17 mouse cellular contexts compared by ENCODE assay signal in genomic region chr11:51227104-51227503, GRCm38 (mm10). TPM values are rescaled to one million over a fixed set of nuclear protein-coding genes. Genes with fewer than 3 reads are reported as not detected.
DNase-seq lines count a peak whose midpoint lies in the region; ATAC-seq and TF ChIP-seq lines count a peak whose summit lies in the region.
"Had no signal": no experiment of that assay in that cellular context is flagged by ENCODE, and none has a peak within 500 bp of the region (broad histone marks: within the 10 kb centered on the region; RNA-seq: fewer than 3 reads in every experiment).

No protein-coding gene starts in this region.

- no peak overlapping the region for H3K4me2 ChIP-seq in forebrain, embryonic 14.5 days (ENCODE audit: low read length)
- H3K4me2 ChIP-seq in forebrain, embryonic 16.5 days (ENCODE audit: low read length) = no peak overlapping the region

- H3K4me1 ChIP-seq in forebrain, embryonic 14.5 days (ENCODE audit: control insufficient read depth, insufficient read depth, low read length) = no peaks in the 10 kb centered on the region
- H3K4me1 ChIP-seq in forebrain, embryonic 16.5 days (replicated peaks; ENCODE audit: control insufficient read depth, insufficient read depth, low read length) = no peaks in the 10 kb centered on the region

- TF ChIP-seq POLR2A in brain, embryonic 14.5 days (IDR thresholded peaks at IDR 0.05; ENCODE audit: borderline replicate concordance, extremely low read depth, insufficient read depth, insufficient read length, poor library complexity, severe bottlenecking) = no peak

- no peak for TF ChIP-seq CTCF in brain, embryonic 14.5 days (IDR thresholded peaks at IDR 0.05; ENCODE audit: borderline replicate concordance, extremely low read depth, insufficient read depth, insufficient read length)

- ATAC-seq in forebrain, embryonic 14.5 days = no peak
- ATAC-seq in forebrain, embryonic 16.5 days = no peak
- ATAC-seq: hindbrain, embryonic 16.5 days had no signal

- WGBS in forebrain, embryonic 14.5 days = 86% methylated on average over 4 of the region's 4 CpGs
- WGBS in forebrain, embryonic 16.5 days = 65% methylated on average over 4 of the region's 4 CpGs

- H3K4me3 ChIP-seq in forebrain, embryonic 14.5 days (ENCODE audit: low read depth, low read length) = no peak overlapping the region
- no peak overlapping the region for H3K4me3 ChIP-seq in forebrain, embryonic 16.5 days (replicated peaks; ENCODE audit: low read length)
- H3K4me3 ChIP-seq: myocyte had no signal

- no peak overlapping the region for H3K9ac ChIP-seq in forebrain, embryonic 14.5 days (ENCODE audit: low read length)
- H3K9ac ChIP-seq in forebrain, embryonic 16.5 days (replicated peaks; ENCODE audit: low read depth, low read length) = no peak overlapping the region

- intact Hi-C loops in left cerebral cortex, postnatal 4 days (cut with DNase I) = no loop called here

- DNase-seq in forebrain, embryonic 14.5 days (ENCODE audit: low spot score) = peak; percentile 14
- DNase-seq in brain, embryonic 14.5 days (ENCODE audit: low read depth) = peak; percentile 34
- DNase-seq in layer of hippocampus, adult 9-11 months = peak; percentile 50
- DNase-seq in left cerebral cortex, postnatal 4 days = peak; percentile 8
- DNase-seq in kidney, adult 11 months = no peak
- DNase-seq in urinary bladder, postnatal 25 days (ENCODE audit: low spot score) = no peak
- DNase-seq in adrenal gland, adult 8-10 months = no peak
- DNase-seq: liver; lung, postnatal 14 days had no signal

- H3K27ac ChIP-seq in forebrain, embryonic 14.5 days (ENCODE audit: low read depth, low read length) = no peak overlapping the region
- H3K27ac ChIP-seq in forebrain, embryonic 16.5 days (ENCODE audit: low read length) = no peak overlapping the region
- H3K27ac ChIP-seq: kidney, postnatal 0 days had no signal

- no peaks in the 10 kb centered on the region for H3K9me3 ChIP-seq in forebrain, embryonic 14.5 days (replicated peaks; ENCODE audit: control insufficient read depth, low read length)
- no peaks in the 10 kb centered on the region for H3K9me3 ChIP-seq in forebrain, embryonic 16.5 days (ENCODE audit: control insufficient read depth, low read length)
- H3K9me3 ChIP-seq: G1E had no signal

- H3K27me3 ChIP-seq in forebrain, embryonic 14.5 days (replicated peaks; ENCODE audit: control insufficient read depth, insufficient read depth, low read length) = no peaks in the 10 kb centered on the region
- no peaks in the 10 kb centered on the region for H3K27me3 ChIP-seq in forebrain, embryonic 16.5 days (replicated peaks; ENCODE audit: control insufficient read depth, insufficient read depth, low read length)

- no peaks in the 10 kb centered on the region for H3K36me3 ChIP-seq in forebrain, embryonic 14.5 days (ENCODE audit: control insufficient read depth, insufficient read depth, low read length)
- H3K36me3 ChIP-seq in forebrain, embryonic 16.5 days (ENCODE audit: control insufficient read depth, insufficient read depth) = no peaks in the 10 kb centered on the region
- H3K36me3 ChIP-seq: G1E had no signal

RNA-seq across cellular contexts. Expression of gene Gm12569, which starts 6.8 kb away (rescaled TPM):
- polyA plus RNA-seq in forebrain, embryonic 14.5 days (2014; fragmentation: Nextera tagmentation; extraction: Ambion mirVana) = not detected in 2 replicates
- polyA plus RNA-seq in forebrain, embryonic 16.5 days (2015; fragmentation: Nextera tagmentation; extraction: Ambion mirVana) = not detected in 2 replicates
- not detected in 2 replicates for polyA plus RNA-seq in brain, embryonic 14.5 days (2012; rRNA removed)
- not detected for total RNA-seq in left cerebral cortex, postnatal 4 days (2021)
- total RNA-seq in adrenal gland, adult 8-10 months (2022) = not detected
- total RNA-seq: adrenal gland, adult 18-20 months; G1E had no signal
- polyA plus RNA-seq: embryonic facial prominence, embryonic 11.5 days; G1E; heart, embryonic 14.5 days; hindbrain, embryonic 16.5 days; kidney, postnatal 0 days; myocyte had no signal

RNA-seq across cellular contexts. Expression of gene Clk4, which starts 34.4 kb away (rescaled TPM):
- 142 and 193 TPM in 2 replicates for polyA plus RNA-seq in forebrain, embryonic 14.5 days (2014; fragmentation: Nextera tagmentation; extraction: Ambion mirVana)
- polyA plus RNA-seq in forebrain, embryonic 16.5 days (2015; fragmentation: Nextera tagmentation; extraction: Ambion mirVana) = 174 and 188 TPM in 2 replicates
- 155 and 168 TPM in 2 replicates for polyA plus RNA-seq in brain, embryonic 14.5 days (2012; rRNA removed)
- total RNA-seq in left cerebral cortex, postnatal 4 days (2021) = 10 to 100 TPM; 89.0 to 93.2 TPM
- total RNA-seq in adrenal gland, adult 8-10 months (2022) = 100 to 1,000 TPM in 2 of 4 experiments, 10 to 100 TPM in 2; 68.4 to 151 (median 112) TPM

RNA-seq across cellular contexts. Expression of gene BC049762, which starts 35.7 kb away (rescaled TPM):
- polyA plus RNA-seq in forebrain, embryonic 14.5 days (2014; fragmentation: Nextera tagmentation; extraction: Ambion mirVana) = 0.24 and 0.30 TPM in 2 replicates
- 0.45 TPM in 1 of 2 replicates, not detected in the other for polyA plus RNA-seq in forebrain, embryonic 16.5 days (2015; fragmentation: Nextera tagmentation; extraction: Ambion mirVana)
- 0.19 TPM in 2 replicates for polyA plus RNA-seq in brain, embryonic 14.5 days (2012; rRNA removed)
- not detected for total RNA-seq in left cerebral cortex, postnatal 4 days (2021)
- total RNA-seq in adrenal gland, adult 8-10 months (2022) = under 1 TPM in 3 of 4 experiments, not detected in 1; 0.49 to 0.66 (median 0.54) TPM
- total RNA-seq: G1E had no signal
- polyA plus RNA-seq: embryonic facial prominence, embryonic 11.5 days; G1E; heart, embryonic 14.5 days; myocyte had no signal

Comparison
In these comparisons a context has a peak if more than half of its experiments do, and no peak if none do; other contexts are left out.
1. DNase-seq: peak in forebrain, embryonic 14.5 days (single experiment), brain, embryonic 14.5 days (single experiment), layer of hippocampus, adult 9-11 months (single experiment) and left cerebral cortex, postnatal 4 days (single experiment); none in kidney, adult 11 months (single experiment), urinary bladder, postnatal 25 days (single experiment) and adrenal gland, adult 8-10 months (single experiment).